Mouse (Mus musculus): ENCODE measurements around the gene Ces1b.
A peak's percentile ranks its signal among the peaks of the same experiment; 100 is the strongest.

The Ces1b gene

GRCm38 (mm10) chr8:93079887-93080286 is at the start of gene Ces1b:
TSS of gene Ces1b (minus strand) at chr8:93080017.
- no peak for DNase-seq (ENCODE audit: low spot score)

GRCm38 (mm10) chr8:93126476-93126875 is 46.7 kb upstream of the Ces1b start:
- DNase-seq (ENCODE audit: low spot score): no peak

- no peak for DNase-seq (ENCODE audit: low spot score)
Measured at GRCm38 (mm10) chr8:93122005-93122404, 42.2 kb upstream of the Ces1b start.

GRCm38 (mm10) chr8:93095376-93095775 is 15.6 kb upstream of the Ces1b start:
- DNase-seq (ENCODE audit: low spot score): peak; percentile 16

GRCm38 (mm10) chr8:93091324-93091723 is 11.5 kb upstream of the Ces1b start:
- no peak for DNase-seq (ENCODE audit: low spot score)

GRCm38 (mm10) chr8:93088686-93089122 is 8.9 kb upstream of the Ces1b start:
- DNase-seq (ENCODE audit: low spot score): no peak

GRCm38 (mm10) chr8:93088193-93088592 is 8.4 kb upstream of the Ces1b start:
- no peak for DNase-seq (ENCODE audit: low spot score)

- no peak for DNase-seq (ENCODE audit: low spot score)
Measured at GRCm38 (mm10) chr8:93075251-93075650, 4.6 kb downstream of the Ces1b start.

- no peak for DNase-seq (ENCODE audit: low spot score)
Measured at GRCm38 (mm10) chr8:93063416-93064117, 16.2 kb downstream of the Ces1b start.

- DNase-seq (ENCODE audit: low spot score): peak; percentile 52
Measured at GRCm38 (mm10) chr8:93059185-93059584, 20.6 kb downstream of the Ces1b start.

- DNase-seq (ENCODE audit: low spot score): no peak
Measured at GRCm38 (mm10) chr8:93055238-93055637, 24.6 kb downstream of the Ces1b start.

- no peak for DNase-seq (ENCODE audit: low spot score)
Measured at GRCm38 (mm10) chr8:93048510-93049416, 31.1 kb downstream of the Ces1b start.

- no peak for DNase-seq (ENCODE audit: low spot score)
Measured at GRCm38 (mm10) chr8:93048092-93048491, 31.7 kb downstream of the Ces1b start, which contains the start of gene Ces1a. TSS of gene Ces1a (minus strand) at chr8:93048192.

GRCm38 (mm10) chr8:93043083-93043482 is 36.7 kb downstream of the Ces1b start:
- no peak for DNase-seq (ENCODE audit: low spot score)

- DNase-seq (ENCODE audit: low spot score): no peak
Measured at GRCm38 (mm10) chr8:93040776-93041567, 38.8 kb downstream of the Ces1b start.

GRCm38 (mm10) chr8:93040256-93040655 is 39.6 kb downstream of the Ces1b start:
- no peak for DNase-seq (ENCODE audit: low spot score)

GRCm38 (mm10) chr8:93038831-93039230 is 41.0 kb downstream of the Ces1b start:
- no peak for DNase-seq (ENCODE audit: low spot score)

GRCm38 (mm10) chr8:93030664-93031063 is 49.2 kb downstream of the Ces1b start:
- DNase-seq (ENCODE audit: low spot score): no peak

- DNase-seq (ENCODE audit: low spot score): no peak
Measured at GRCm38 (mm10) chr8:93021738-93022137, 58.1 kb downstream of the Ces1b start.

- DNase-seq (ENCODE audit: low spot score): no peak
Measured at GRCm38 (mm10) chr8:93014300-93014699, 65.5 kb downstream of the Ces1b start.

GRCm38 (mm10) chr8:93012226-93012625 is 67.6 kb downstream of the Ces1b start:
- DNase-seq (ENCODE audit: low spot score): no peak

- peak; percentile 80 for DNase-seq (ENCODE audit: low spot score)
Measured at GRCm38 (mm10) chr8:93011439-93011838, 68.4 kb downstream of the Ces1b start.

All from ovary, postnatal 14 days (tissue).